Mouse (Mus musculus) ES-E14 (cell line): ENCODE measurements around the gene Lemd1.

Source experiments
- HCFC1 ChIP-seq: IDR thresholded peaks from 2 replicates; pipeline ENCODE4 v1.6.1; 2012; ENCODE audit warnings: low read length, inconsistent platforms, borderline replicate concordance; ENCODE audit not compliant: insufficient read depth
- MAFK ChIP-seq: IDR thresholded peaks from 2 replicates; pipeline ENCODE4 v1.6.1; 2014; ENCODE audit warnings: mild to moderate bottlenecking, low read depth, low read length, inconsistent platforms; ENCODE audit not compliant: insufficient read depth
- ZC3H11A ChIP-seq: IDR thresholded peaks from 2 replicates; pipeline ENCODE4 v1.6.1; 2012; ENCODE audit warnings: low read depth, mild to moderate bottlenecking, inconsistent platforms, low read length, borderline replicate concordance
- ZNF384 ChIP-seq: IDR thresholded peaks from 2 replicates; pipeline ENCODE4 v1.6.1; 2012; ENCODE audit warnings: low read depth, low read length, inconsistent platforms

DNA sequence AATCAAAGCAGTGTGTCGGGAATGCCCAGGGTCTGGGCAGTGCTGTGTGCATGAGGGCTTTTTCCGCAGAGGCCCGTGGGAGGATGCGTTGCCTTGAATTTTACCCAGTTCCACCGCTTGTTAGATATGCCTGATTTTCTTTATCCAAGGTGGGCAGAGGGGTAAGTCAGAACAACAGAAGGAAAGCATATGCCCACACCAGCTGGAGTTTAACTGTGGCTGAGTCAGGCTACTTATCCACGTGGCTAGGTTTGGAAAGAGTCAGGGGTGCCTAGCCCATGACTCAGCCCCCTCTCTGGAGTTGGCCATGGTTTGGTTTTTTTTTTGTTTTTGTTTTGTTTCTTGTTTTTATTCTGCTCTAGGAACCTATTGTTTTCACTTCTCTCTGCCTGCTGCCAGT lies 8.0 kb downstream of the Lemd1 start:
- TF ChIP-seq ZNF384 (no peak), ZC3H11A (no peak), HCFC1 (no peak), MAFK (0 out of 2 replicates have a peak, but pooled peaks have one; percentile 25)
